Mouse (Mus musculus): ENCODE data around the gene Tom1. TPM values are rescaled to one million over a fixed set of nuclear protein-coding genes. Genes with fewer than 3 reads are reported as not detected.
A peak's percentile ranks its signal among the peaks of the same experiment; 100 is the strongest.

Tom1 gene
- 14.0 and 14.4 TPM in 2 replicates for polyA plus RNA-seq (2015; fragmentation: Nextera tagmentation; extraction: Ambion mirVana)

- no peaks in the 10 kb centered on the region for H3K9me3 ChIP-seq (replicated peaks; ENCODE audit: control insufficient read depth, low read length)
- H3K4me1 ChIP-seq (ENCODE audit: control insufficient read depth, low read depth, low read length): peaks cover 14% of the 10 kb centered on the region
- H3K4me3 ChIP-seq (ENCODE audit: low read depth, low read length): peak within 1 kb of the TSS; percentile 83
- peak within 1 kb of the TSS; percentile 99 for H3K4me2 ChIP-seq (ENCODE audit: low read depth, low read length)
- H3K27me3 ChIP-seq (ENCODE audit: control insufficient read depth, insufficient read depth, low read depth, low read length): no peaks in the 10 kb centered on the region
- peak within 1 kb of the TSS; percentile 77 for H3K9ac ChIP-seq (ENCODE audit: low read depth, low read length)
- peak within 1 kb of the TSS; percentile 84 for H3K27ac ChIP-seq (ENCODE audit: low read length)
- peak; percentile 96 for ATAC-seq (ENCODE audit: low read depth)
- H3K36me3 ChIP-seq (ENCODE audit: control insufficient read depth, insufficient read depth): peaks cover 9% of the 10 kb centered on the region; the same call in 1 of the 2 replicates
- WGBS (ENCODE audit: insufficient replicate concordance): under 1% methylated on average over 61 of the region's 62 CpGs
These were observed at the start of gene Tom1 for GRCm38 (mm10) chr8:75033511-75034243. Gene Tom1 (plus strand): TSS chr8:75033705.

DNA sequence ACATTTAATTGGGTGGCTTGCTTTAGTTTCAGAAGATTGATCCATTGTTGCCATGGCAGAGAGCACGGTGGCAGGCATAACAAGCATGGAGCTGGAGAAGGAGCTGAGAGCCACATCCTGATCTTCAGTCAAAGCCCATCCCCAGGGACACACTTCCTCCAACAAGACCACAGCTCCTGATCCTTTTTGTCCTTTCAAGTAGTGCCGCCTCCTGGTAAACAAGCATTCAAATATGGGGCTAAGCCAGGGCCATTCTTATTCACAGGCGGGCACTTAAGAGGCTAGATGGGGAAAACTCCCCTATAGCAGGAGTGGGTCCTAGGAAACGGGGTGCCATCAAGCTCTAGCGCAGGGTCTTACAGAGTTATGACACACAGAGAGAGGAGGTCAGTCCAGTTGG is 46.1 kb upstream of the Tom1 start:
- 77% methylated on average over 5 of the region's 5 CpGs for WGBS (ENCODE audit: insufficient replicate concordance)
- H3K9ac ChIP-seq (ENCODE audit: low read depth, low read length): no peak overlapping the region
- no peak for ATAC-seq (ENCODE audit: low read depth)

GRCm38 (mm10) chr8:74990021-74990420 is 43.5 kb upstream of the Tom1 start:
- Histone ChIP-seq H3K27me3 (ENCODE audit: control insufficient read depth, insufficient read depth, low read depth, low read length) (no peaks in the 10 kb centered on the region), H3K4me1 (ENCODE audit: control insufficient read depth, low read depth, low read length) (peaks cover 8% of the 10 kb centered on the region), H3K4me3 (ENCODE audit: low read depth, low read length) (0 out of 2 replicates have a peak overlapping the region, but pooled peaks have one; percentile 5), H3K9ac (ENCODE audit: low read depth, low read length) (no peak overlapping the region), H3K9me3 (replicated peaks; ENCODE audit: control insufficient read depth, low read length) (no peaks in the 10 kb centered on the region), H3K27ac (ENCODE audit: low read length) (no peak overlapping the region), H3K4me2 (ENCODE audit: low read depth, low read length) (0 out of 2 replicates have a peak overlapping the region, but pooled peaks have one; percentile 24), H3K36me3 (ENCODE audit: control insufficient read depth, insufficient read depth) (no peaks in the 10 kb centered on the region)
- 24% methylated on average over 15 of the region's 15 CpGs for WGBS (ENCODE audit: insufficient replicate concordance)
- ATAC-seq (ENCODE audit: low read depth): no peak

More for the DNA sequence above, 46.1 kb upstream of the Tom1 start:
- no peaks in the 10 kb centered on the region for H3K36me3 ChIP-seq (ENCODE audit: control insufficient read depth, insufficient read depth)
- no peak overlapping the region for H3K4me3 ChIP-seq (ENCODE audit: low read depth, low read length)
- H3K4me2 ChIP-seq (ENCODE audit: low read depth, low read length): no peak overlapping the region
- H3K27ac ChIP-seq (ENCODE audit: low read length): no peak overlapping the region
- no peaks in the 10 kb centered on the region for H3K27me3 ChIP-seq (ENCODE audit: control insufficient read depth, insufficient read depth, low read depth, low read length)
- no peaks in the 10 kb centered on the region for H3K4me1 ChIP-seq (ENCODE audit: control insufficient read depth, low read depth, low read length)
- no peaks in the 10 kb centered on the region for H3K9me3 ChIP-seq (replicated peaks; ENCODE audit: control insufficient read depth, low read length)

GRCm38 (mm10) chr8:74993081-74993474 is 40.4 kb upstream of the Tom1 start, which contains the start of gene Hmgxb4:
Gene Hmgxb4 (plus strand): TSS chr8:74993356.
- peak within 1 kb of the TSS; percentile 71 for H3K4me2 ChIP-seq (ENCODE audit: low read depth, low read length)
- WGBS (ENCODE audit: insufficient replicate concordance): 14% methylated on average over 8 of the region's 8 CpGs
- H3K27me3 ChIP-seq (ENCODE audit: control insufficient read depth, insufficient read depth, low read depth, low read length): no peaks in the 10 kb centered on the region
- peak within 1 kb of the TSS; percentile 98 for H3K9ac ChIP-seq (ENCODE audit: low read depth, low read length)
- no peaks in the 10 kb centered on the region for H3K9me3 ChIP-seq (replicated peaks; ENCODE audit: control insufficient read depth, low read length)
- H3K27ac ChIP-seq (ENCODE audit: low read length): peak within 1 kb of the TSS; percentile 90
- H3K36me3 ChIP-seq (ENCODE audit: control insufficient read depth, insufficient read depth): no peaks in the 10 kb centered on the region
- H3K4me3 ChIP-seq (ENCODE audit: low read depth, low read length): peak within 1 kb of the TSS; percentile 86
- peaks cover 8% of the 10 kb centered on the region for H3K4me1 ChIP-seq (ENCODE audit: control insufficient read depth, low read depth, low read length)
- no peak for ATAC-seq (ENCODE audit: low read depth)

GRCm38 (mm10) chr8:74993475-74994451 is 39.7 kb upstream of the Tom1 start:
- H3K4me1 ChIP-seq (ENCODE audit: control insufficient read depth, low read depth, low read length): peaks cover 8% of the 10 kb centered on the region
- peak; percentile 91 for ATAC-seq (ENCODE audit: low read depth)
- H3K36me3 ChIP-seq (ENCODE audit: control insufficient read depth, insufficient read depth): no peaks in the 10 kb centered on the region
- peak overlapping the region; percentile 71 for H3K4me2 ChIP-seq (ENCODE audit: low read depth, low read length)
- peak overlapping the region; percentile 86 for H3K4me3 ChIP-seq (ENCODE audit: low read depth, low read length)
- peak overlapping the region; percentile 90 for H3K27ac ChIP-seq (ENCODE audit: low read length)
- H3K9me3 ChIP-seq (replicated peaks; ENCODE audit: control insufficient read depth, low read length): no peaks in the 10 kb centered on the region
- under 1% methylated on average over 88 of the region's 111 CpGs for WGBS (ENCODE audit: insufficient replicate concordance)
- no peaks in the 10 kb centered on the region for H3K27me3 ChIP-seq (ENCODE audit: control insufficient read depth, insufficient read depth, low read depth, low read length)
- H3K9ac ChIP-seq (ENCODE audit: low read depth, low read length): peak overlapping the region; percentile 98

GRCm38 (mm10) chr8:74994540-74994939 is 39.0 kb upstream of the Tom1 start:
- Histone ChIP-seq H3K4me3 (ENCODE audit: low read depth, low read length) (peak overlapping the region; percentile 86), H3K9ac (ENCODE audit: low read depth, low read length) (peak overlapping the region; percentile 98), H3K27ac (ENCODE audit: low read length) (no peak overlapping the region), H3K4me1 (ENCODE audit: control insufficient read depth, low read depth, low read length) (peaks cover 8% of the 10 kb centered on the region), H3K9me3 (replicated peaks; ENCODE audit: control insufficient read depth, low read length) (no peaks in the 10 kb centered on the region), H3K36me3 (ENCODE audit: control insufficient read depth, insufficient read depth) (peaks cover under 1% of the 10 kb centered on the region; the same call in 1 of the 2 replicates), H3K27me3 (ENCODE audit: control insufficient read depth, insufficient read depth, low read depth, low read length) (no peaks in the 10 kb centered on the region), H3K4me2 (ENCODE audit: low read depth, low read length) (peak overlapping the region; percentile 71)
- WGBS (ENCODE audit: insufficient replicate concordance): 3% methylated on average over 7 of the region's 7 CpGs
- ATAC-seq (ENCODE audit: low read depth): no peak

- Histone ChIP-seq H3K36me3 (ENCODE audit: control insufficient read depth, insufficient read depth) (peaks cover 22% of the 10 kb centered on the region), H3K27ac (ENCODE audit: low read length) (no peak overlapping the region), H3K9ac (ENCODE audit: low read depth, low read length) (no peak overlapping the region), H3K4me2 (ENCODE audit: low read depth, low read length) (no peak overlapping the region), H3K4me1 (ENCODE audit: control insufficient read depth, low read depth, low read length) (no peaks in the 10 kb centered on the region), H3K9me3 (replicated peaks; ENCODE audit: control insufficient read depth, low read length) (no peaks in the 10 kb centered on the region), H3K27me3 (ENCODE audit: control insufficient read depth, insufficient read depth, low read depth, low read length) (no peaks in the 10 kb centered on the region), H3K4me3 (ENCODE audit: low read depth, low read length) (no peak overlapping the region)
- ATAC-seq (ENCODE audit: low read depth): no peak
- 68% methylated on average over 3 of the region's 3 CpGs for WGBS (ENCODE audit: insufficient replicate concordance)
These were observed 33.1 kb upstream of the Tom1 start for GRCm38 (mm10) chr8:75000431-75000830.

DNA sequence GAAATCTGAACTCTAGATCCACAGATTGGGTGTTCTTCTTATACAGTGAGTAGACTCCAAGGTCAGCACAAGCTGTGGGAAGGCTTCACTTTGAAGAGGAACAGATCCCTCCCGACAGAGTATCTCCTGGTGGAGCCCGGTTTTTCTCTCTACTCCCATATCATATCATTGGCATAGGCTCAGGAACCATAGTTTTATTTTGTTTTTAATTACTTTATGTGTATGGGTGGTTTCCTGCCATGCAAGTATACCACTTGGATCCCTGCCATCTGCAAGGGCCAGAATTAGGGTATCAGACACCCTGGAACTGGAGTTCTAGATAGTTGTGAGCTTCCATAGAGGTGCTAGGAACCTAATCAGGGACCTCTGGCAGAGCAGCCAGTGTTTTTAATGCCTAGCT is 24.7 kb upstream of the Tom1 start:
- no peaks in the 10 kb centered on the region for H3K27me3 ChIP-seq (ENCODE audit: control insufficient read depth, insufficient read depth, low read depth, low read length)
- no peak overlapping the region for H3K4me2 ChIP-seq (ENCODE audit: low read depth, low read length)
- WGBS (ENCODE audit: insufficient replicate concordance): 72% methylated on average over 2 of the region's 2 CpGs
- no peak overlapping the region for H3K4me3 ChIP-seq (ENCODE audit: low read depth, low read length)
- no peaks in the 10 kb centered on the region for H3K4me1 ChIP-seq (ENCODE audit: control insufficient read depth, low read depth, low read length)
- H3K36me3 ChIP-seq (ENCODE audit: control insufficient read depth, insufficient read depth): no peaks in the 10 kb centered on the region; the same call in none of the 2 replicates
- H3K9ac ChIP-seq (ENCODE audit: low read depth, low read length): no peak overlapping the region
- H3K27ac ChIP-seq (ENCODE audit: low read length): no peak overlapping the region
- H3K9me3 ChIP-seq (replicated peaks; ENCODE audit: control insufficient read depth, low read length): no peaks in the 10 kb centered on the region
- ATAC-seq (ENCODE audit: low read depth): no peak

Data from liver, embryonic 16.5 days (tissue).